Mouse (Mus musculus) cerebellum, adult 2 months (tissue): ENCODE data around the gene Rnf214.

Experiments
- CTCF ChIP-seq: fragments of 200-500 bp; IDR thresholded peaks from 2 replicates; pipeline ENCODE4 v1.5.1; 2011; ENCODE audit warnings: low read depth, mild to moderate bottlenecking, control low read depth, low read length, moderate library complexity, borderline replicate concordance; ENCODE audit not compliant: insufficient read depth
- POLR2A ChIP-seq: fragments of 200-500 bp; IDR thresholded peaks from 2 replicates; pipeline ENCODE4 v1.6.1; 2011; ENCODE audit warnings: low read length, control low read depth, borderline replicate concordance; ENCODE audit not compliant: insufficient read depth

DNA sequence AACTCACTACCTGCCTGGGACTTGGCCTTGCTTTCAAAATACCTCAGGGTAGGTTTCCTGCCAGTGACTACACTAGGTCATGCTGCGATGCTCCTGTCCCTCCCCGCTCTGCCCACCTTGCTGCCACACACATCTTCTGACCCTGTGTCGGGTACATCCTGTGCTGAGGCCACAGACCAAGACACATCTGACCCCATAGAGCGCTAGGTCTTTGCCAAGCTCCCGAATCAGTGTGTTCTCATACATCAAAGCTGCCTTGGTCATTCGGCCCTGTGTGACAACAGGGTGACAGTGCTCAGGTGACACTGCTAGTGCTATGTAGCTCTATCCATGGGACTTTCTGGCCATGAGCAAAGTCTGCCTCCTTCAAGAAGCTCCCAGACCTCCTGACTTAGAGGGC lies 33.1 kb upstream of the Rnf214 start:
- TF ChIP-seq POLR2A (no peak), CTCF (no peak)
